Mouse (Mus musculus) spleen, postnatal 10 days (tissue): ENCODE measurements around the gene Fam163b.

Experiments
- DNase-seq, 2 experiments: peaks; one replicate each; pipeline ENCODE4 v3.0.0; 2021 to 2022; ENCODE audit warnings: low spot score in 2 of 2

Fam163b gene

DNA sequence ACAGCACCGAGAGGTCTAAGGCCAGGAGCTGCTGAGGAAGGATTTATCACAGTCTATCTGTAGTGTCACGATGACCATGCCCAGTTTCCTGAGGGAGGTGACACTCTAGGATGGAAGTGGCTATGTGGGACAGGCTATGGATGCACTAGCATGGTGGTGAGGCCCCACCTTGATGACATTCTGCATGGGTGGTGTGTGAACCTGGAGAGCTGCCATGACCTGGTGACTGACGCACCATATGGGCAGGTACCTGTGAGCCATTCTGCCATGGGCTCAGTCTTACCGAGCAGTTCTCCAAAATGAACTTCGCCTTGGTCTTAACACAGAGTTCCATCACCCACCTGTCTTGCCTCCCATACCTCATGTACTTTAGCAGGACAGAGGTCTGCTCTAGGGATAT is 54.7 kb downstream of the Fam163b start:
- no peak for DNase-seq

DNA sequence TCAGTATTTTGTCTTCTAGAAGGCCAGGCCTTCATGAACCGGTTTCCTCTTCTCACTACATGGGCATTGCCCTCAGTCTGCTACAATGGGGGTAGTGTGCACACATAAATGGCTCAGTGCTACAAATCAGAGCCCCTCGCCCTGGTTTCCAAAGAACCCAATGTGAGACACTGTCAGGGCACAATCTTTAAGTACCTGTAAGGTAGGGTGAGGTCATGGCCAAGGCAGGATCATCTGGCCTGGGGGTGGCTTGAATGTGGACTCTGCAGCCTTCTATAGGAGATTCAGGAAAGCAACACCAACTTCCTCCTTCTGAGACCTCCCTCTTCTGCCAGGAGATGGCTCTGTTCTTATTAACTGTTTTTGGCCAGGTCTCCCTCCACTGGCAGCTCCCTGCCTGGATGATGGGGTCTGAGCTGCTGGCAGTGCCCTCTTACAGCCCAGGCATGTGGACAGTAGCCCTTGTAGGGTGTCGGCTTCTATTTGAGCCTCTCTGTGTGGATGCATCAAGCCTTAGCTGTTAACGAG is 55.7 kb downstream of the Fam163b start:
- no peak for DNase-seq

DNA sequence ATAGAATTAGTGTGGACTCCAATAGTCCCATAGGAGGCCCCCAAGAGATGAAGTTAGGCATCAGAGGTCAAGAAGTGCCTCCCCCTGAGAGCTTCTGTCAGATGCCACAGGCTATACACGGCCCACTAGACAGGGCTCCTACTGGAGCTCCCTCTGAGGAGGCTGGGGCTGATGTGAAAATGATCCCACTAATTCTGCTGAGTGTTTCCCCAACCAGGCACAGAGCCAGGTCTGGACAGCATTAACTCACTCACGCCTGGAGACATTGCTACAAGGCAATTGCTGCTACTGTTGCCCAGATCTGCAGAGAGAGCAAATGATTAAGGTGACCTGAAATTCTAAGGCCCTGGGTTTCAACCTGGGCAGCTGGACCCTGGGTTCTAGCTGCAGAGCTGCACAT is 56.5 kb downstream of the Fam163b start:
- no peak for DNase-seq

DNA sequence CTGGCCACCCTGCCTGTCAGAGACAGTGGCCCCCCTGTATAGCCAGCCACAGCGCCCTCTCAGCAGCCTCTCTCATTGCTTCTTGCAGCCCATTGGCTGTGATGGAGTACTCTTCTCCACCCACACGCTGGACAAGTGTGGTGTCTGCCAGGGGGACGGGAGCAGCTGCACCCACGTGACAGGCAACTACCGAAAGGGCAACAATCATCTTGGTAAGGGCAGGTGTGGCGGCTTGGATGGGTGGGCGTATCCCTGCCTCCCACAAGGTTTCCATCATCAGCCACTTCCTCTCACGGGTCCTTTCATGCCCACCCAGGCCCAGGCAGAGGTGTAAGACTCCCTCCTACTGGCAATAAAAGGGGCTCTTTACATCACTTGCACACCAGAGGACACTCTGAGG is 57.3 kb downstream of the Fam163b start:
- no peak for DNase-seq

DNA sequence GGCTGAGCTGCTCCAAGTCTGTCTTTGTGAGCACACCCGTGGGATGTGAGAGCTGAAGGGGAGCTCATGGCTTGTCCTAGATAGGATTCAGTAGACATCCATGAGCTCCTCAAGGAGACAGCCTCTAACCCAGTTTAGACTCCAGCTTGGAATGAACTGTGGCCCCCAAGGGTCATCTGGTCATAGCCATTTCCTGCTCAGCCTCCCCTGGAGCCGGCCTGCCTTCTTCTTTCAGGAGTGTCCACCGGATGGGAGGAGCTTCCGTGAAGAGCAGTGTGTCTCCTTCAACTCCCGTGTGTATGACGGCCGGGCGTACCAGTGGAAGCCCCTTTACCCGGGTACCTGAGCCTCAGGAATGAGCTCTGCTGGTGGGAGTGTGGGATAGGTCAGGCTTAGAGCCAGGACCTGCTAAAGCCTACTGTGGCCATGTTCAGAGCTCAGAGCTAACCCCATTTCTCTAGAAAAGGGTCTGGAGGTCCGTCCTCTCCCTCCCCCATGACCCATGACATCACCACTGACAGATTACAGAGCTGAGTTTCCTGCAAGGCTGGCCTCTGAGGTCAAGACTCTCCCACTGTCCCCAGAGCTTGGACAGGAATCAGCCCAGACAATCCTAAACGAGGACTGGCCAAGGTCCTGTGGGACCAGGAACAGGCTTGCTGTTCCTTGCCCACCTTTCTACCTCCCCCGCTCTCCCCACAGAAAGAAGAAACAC is 58.4 kb downstream of the Fam163b start:
- DNase-seq: no peak

DNA sequence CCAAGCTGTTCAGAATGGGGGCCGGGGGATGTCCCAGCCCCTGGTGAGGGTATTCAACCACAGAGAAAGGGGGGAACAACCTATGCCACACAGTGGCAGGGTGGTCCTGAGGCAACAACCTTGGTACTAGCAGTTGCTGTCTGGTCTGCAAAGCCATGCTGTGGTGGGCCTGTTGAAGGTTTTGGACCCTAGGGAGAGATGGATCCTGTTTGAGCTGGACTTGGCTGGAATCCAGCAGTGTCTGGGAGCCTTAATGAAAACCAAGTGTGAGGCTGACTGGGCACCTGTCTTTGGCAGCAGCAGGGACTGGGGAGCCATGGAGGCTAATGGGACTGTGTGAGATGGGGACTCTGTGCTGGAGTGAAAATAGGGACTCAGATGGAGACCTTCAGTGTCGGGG is 62.6 kb downstream of the Fam163b start:
- DNase-seq: no peak

DNA sequence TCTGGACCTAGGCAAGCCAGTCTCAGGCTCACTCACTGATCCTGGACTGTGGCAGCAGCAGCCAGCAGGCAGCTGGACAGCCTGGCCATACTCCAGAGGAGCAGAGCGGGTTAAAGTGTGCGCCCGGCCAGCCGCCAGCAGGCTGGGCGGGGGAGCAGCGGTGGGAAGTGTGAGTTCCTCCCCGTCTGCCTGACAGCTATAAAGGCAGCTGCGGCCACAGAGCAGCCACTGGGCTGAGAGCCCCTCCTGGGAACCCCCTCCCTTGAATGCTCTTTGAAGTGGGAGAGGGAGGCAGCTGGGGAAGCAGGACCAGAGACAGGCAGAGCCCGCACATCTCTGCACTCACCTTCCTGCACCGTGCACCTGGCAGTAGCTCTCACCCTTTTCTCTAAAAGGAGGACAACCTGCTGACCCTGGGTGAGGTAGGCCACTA is 63.1 kb downstream of the Fam163b start, which contains the start of gene Adamtsl2:
Adamtsl2 (plus strand) TSS at position 228 of the 433 bp plus-strand sequence.
- peak; percentile 14 to 50 for DNase-seq

DNA sequence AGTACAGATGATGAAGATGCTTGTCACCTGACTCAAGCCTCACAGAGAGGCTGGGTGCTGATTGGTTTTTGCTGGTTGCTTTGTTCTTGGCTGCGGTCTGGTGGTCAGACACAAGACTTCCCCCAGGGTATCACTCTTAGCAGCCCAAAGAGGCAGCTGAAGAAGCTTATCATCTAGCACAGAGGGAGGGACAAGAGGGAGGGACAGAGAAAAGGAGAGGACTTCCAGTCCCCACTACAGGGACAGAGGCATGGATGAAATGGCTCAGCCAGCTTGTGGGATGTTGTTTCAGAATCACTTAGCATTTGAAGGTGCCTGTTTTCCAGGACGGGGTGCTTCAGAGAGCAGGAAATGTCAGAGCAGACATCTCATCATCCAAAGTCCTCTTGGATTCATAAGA is 64.0 kb downstream of the Fam163b start:
- no peak for DNase-seq

DNA sequence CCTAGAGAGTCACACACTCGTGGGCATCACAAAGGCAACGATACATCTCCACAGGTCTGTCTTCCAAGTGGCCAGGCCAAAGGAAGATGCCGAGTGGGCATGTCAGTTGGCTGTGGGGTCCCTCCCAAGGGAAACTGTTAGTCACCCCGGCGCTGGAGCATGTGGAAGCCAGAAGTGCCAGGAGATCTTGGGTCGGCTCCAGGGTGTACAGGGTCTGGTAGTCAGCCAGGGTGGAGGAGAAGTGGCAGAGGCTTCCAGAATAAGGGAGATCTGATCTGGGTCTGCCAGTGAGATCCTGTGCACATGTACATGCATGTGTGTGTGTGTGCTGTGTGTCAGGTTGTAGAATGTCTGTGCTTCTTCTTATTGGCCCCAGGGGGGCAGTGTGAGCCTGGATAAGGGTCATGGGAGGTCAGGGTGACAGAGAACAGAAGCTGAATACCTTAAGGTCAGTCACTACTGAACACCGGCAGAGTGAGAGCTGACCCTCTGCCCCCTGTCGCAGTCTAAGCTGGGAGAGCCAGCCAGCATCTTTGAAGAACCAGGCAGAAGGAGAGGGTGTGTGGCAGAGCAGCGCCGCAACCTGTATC is 64.5 kb downstream of the Fam163b start:
- no peak for DNase-seq

DNA sequence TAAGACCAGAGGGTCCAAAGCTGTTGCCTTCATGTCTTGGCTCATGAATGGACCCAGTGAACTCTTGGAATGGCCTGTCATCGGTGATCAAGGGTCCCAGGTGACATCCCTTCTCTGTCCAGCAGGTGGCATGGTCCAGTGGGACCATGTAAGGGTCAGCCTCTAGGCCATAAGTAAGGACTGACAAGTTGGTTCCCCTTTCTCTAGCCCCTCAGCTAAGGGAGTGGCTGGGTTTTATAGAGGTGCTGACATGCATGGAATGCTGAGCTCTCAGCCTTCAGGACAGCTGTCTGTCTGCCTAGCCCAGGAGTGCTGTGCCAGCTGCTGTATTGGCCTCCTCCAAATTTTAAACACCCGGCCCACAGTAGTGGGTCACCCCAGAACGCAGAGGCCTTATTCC is 66.8 kb downstream of the Fam163b start:
- peak in 1 of 2 experiments; percentile 56 for DNase-seq

DNA sequence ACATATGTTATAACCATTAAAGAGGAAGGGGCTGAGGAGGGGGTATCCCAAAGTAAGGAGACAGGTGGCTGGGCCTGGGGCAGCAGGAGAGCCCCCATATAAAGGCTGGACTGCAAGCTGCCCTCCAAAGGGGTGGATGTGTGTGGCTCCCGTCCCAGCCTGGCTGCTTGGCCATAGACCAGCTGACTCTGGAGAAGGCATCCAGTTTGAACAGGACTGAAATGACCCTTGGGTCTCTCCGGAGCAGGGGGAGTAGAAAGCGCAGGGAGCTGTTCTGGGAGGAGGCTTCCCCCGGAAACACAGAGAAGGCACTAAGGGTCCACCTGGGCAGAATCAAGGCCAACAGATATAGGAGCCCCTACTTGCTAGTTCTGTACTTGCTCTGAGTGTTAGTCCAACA is 67.5 kb downstream of the Fam163b start:
- DNase-seq: no peak

DNA sequence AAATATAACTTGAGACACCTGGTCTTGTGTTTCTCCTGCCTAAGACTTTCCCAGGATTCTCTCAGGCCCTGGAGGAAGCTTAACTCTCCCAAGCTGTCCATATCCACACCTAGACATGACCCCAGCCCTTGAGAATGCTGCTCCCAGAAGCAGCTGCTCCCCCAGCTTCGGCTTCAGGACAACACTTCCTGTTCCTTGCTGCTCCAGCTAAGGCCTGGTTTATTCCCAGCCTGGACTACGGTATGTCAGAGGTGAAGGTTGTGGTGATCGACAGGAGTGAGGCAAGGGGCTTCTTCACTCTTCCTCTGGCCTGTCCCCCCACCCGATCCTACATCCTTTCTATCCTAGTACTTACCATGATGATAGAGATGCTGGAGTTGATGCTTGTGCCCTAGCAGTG is 68.9 kb downstream of the Fam163b start:
- no peak for DNase-seq

DNA sequence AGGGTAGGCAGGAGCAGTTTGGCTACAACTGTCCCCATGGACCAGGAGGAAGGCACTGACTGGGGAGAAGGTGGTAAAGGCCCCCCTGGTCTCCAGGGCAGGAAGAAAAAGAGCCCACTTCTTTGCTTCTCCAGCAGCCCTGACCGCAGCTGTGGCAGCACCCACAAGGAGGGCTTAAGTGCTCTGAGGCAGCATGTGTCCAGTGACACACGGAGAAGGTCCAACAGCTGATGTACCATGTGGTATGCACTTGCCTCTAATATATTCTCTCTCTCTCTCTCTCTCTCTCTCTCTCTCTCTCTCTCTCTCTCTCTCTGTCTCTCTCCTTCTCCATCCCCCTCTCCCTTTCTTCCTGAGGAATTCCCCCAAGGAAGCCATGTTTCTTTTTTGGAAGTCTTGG is 70.3 kb downstream of the Fam163b start, which contains the start of gene Mymk:
Mymk (minus strand) TSS at position 202 of the 400 bp plus-strand sequence.
- no peak for DNase-seq

DNA sequence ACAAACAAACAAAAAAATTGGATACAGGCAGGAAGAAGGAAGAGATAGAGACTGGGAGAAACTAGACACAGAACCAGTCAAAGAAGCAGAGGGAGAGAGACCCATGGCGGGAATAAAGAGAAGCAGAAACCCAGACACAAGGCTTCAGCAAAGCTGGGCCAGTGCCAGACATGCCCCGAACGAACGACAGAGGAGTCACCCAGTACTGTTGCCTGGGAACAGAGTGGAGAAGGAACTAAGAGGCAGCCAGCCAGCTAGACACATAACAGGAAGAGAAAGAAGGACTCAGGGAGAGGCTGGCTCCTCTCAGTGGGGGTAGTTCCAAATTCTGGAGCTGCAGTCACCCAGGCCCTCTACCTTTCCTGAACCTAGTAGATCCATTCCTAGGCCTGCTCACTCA is 71.2 kb downstream of the Fam163b start:
- DNase-seq: peak in 1 of 2 experiments; percentile 51

DNA sequence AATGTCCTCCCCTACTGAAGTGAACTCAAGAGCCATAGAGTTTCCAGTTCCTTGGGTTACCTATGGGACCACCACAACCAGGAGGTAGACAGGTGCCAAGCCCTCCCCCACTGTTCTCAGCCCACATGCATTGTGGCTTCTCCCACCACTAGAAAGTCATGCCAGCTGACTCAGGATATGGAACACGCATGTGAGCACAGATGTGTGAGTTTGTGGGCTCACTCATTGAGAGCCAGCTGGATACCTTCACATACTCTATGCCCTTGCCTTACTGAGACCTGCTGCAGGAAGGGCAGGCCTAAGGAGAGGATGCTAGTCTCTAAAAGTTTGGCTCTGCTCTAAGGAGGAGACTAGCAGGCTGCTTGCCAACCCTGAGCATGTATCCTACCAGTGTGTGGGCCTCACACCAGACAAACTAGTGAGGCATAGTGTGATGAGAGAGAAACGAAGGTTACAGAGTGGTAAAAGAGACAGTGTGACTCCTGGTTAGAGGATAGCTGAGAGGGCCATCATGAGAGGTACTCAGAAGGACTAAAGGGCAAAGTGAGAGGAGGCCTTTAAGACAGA is 72.0 kb downstream of the Fam163b start:
- no peak for DNase-seq

DNA sequence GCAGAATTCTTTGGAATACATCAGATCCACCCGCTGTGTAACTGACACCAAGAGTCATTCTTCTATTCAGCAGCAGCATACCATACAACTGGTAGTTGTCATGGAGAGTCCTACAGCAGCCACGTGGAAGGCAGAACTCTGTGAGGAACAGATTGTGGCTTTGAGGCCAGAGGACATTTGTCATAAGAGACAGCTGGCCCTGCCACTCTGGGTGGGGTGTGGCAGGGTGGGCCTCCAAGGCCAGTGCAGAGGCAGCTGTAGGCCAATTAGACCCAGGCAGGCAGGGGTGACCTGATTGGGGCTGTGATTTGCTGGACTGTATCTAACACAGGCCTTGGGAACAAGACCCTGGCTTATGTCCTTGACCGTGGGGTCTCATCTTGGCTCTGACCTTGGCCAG is 72.6 kb downstream of the Fam163b start:
- DNase-seq: no peak

DNA sequence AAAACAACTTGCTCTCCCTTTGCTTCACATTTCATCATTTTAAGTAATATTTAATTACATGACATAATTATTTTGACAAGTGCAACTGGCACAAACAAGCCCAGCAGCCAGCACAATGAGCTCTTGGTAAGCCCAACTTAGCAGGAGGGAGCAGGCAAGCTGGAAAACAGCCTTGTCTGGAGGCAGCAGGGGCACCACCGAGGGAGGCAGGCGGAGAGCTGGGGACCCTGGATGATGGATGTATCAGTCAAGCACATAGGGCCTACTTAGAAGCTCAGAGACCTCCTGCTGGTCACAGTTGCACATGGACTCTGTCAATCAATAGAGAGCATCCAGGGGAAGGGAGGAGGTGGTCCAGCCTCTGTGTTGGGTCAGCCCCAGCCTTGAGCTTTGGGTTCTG is 74.3 kb downstream of the Fam163b start:
- no peak for DNase-seq

DNA sequence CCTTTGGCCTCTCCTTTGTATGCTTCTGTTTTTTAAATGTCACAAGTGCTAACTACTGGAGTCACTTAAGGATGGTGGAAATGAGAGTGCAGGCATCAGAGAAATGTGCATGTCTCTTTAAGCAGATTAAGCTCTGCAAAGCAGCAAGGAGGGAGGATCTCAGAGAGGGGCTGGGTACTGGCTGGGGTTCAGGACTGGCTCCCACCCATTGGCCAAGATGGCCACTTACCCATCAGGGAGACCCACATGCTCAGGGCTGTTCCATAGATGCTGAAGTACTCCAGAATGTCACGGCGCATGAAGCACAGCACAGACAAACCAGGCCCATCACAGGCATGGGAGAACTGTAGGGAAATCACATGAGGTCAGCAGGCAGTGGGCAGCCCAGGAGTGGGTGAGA is 75.2 kb downstream of the Fam163b start:
- DNase-seq: no peak
